Mouse (Mus musculus): ENCODE data around the gene Gm12666.
"Not testable (repeated sequence)": the region's sequence is repeated elsewhere in the genome, so short reads cannot be mapped to it uniquely, and the experiment has no call there.

The Gm12666 gene

GRCm38 (mm10) chr4:92191649-92192048 lies at the start of gene Gm12666:
TSS of gene Gm12666 (minus strand) at chr4:92191749.
- DNase-seq (ENCODE audit: low read depth, low spot score): not testable (repeated sequence)

- DNase-seq (ENCODE audit: low read depth, low spot score): no peak
Observed at GRCm38 (mm10) chr4:92226326-92226725, 34.8 kb upstream of the Gm12666 start.

GRCm38 (mm10) chr4:92216286-92216685 lies 24.7 kb upstream of the Gm12666 start:
- no peak for DNase-seq (ENCODE audit: low read depth, low spot score)

GRCm38 (mm10) chr4:92152646-92153045 lies 38.9 kb downstream of the Gm12666 start:
- no peak for DNase-seq (ENCODE audit: low read depth, low spot score)

GRCm38 (mm10) chr4:92147134-92147533 lies 44.4 kb downstream of the Gm12666 start, which contains the start of gene Izumo3:
TSS of gene Izumo3 (minus strand) at chr4:92147234.
- DNase-seq (ENCODE audit: low read depth, low spot score): no peak

Measured in c-Kit-negative CD71-positive TER-119-positive erythroid progenitor cells, embryonic 14.5 days (primary cell).